Mouse (Mus musculus): ENCODE results near the gene Rrn3. TPM values are rescaled to one million over a fixed set of nuclear protein-coding genes. Genes with fewer than 3 reads are reported as not detected.
A peak's percentile ranks its signal among the peaks of the same experiment; 100 is the strongest.
"Not testable (repeated sequence)": the region's sequence is repeated elsewhere in the genome, so short reads cannot be mapped to it uniquely, and the experiment has no call there.

Gene Rrn3
- polyA plus RNA-seq, 1 experiment from 2014 or later = 107 TPM

GRCm38 (mm10) chr16:13749306-13749705 lies 31.2 kb upstream of the Rrn3 start:
- H3K27ac ChIP-seq (ENCODE audit: low read depth, low read length) = no peak overlapping the region
- H3K36me3 ChIP-seq (ENCODE audit: control insufficient read depth, insufficient read depth, low read length) = no peaks in the 10 kb centered on the region
- DNase-seq (ENCODE audit: low spot score) (no peak), ATAC-seq (replicated peaks; ENCODE audit: low FRiP score) (no peak)
- no peaks in the 10 kb centered on the region for H3K4me1 ChIP-seq (replicated peaks; ENCODE audit: control insufficient read depth, insufficient read depth, low read length)
- no peak overlapping the region for H3K4me3 ChIP-seq (ENCODE audit: low read depth, low read length)
- no peaks in the 10 kb centered on the region for H3K27me3 ChIP-seq (ENCODE audit: control insufficient read depth, insufficient read depth, low read length)
- H3K9me3 ChIP-seq (ENCODE audit: control insufficient read depth, low read length) = no peaks in the 10 kb centered on the region
- no peak overlapping the region for H3K4me2 ChIP-seq (ENCODE audit: low read depth, low read length, severe bottlenecking)
- no peak overlapping the region for H3K9ac ChIP-seq (ENCODE audit: low read length)
- WGBS = 43% methylated on average over 5 of the region's 5 CpGs

GRCm38 (mm10) chr16:13749981-13750380 lies 30.5 kb upstream of the Rrn3 start:
- H3K36me3 ChIP-seq (ENCODE audit: control insufficient read depth, insufficient read depth, low read length) = no peaks in the 10 kb centered on the region
- ATAC-seq (replicated peaks; ENCODE audit: low FRiP score) (no peak), DNase-seq (ENCODE audit: low spot score) (no peak)
- H3K4me1 ChIP-seq (replicated peaks; ENCODE audit: control insufficient read depth, insufficient read depth, low read length) = no peaks in the 10 kb centered on the region
- WGBS = 55% methylated on average over 3 of the region's 3 CpGs
- H3K4me2 ChIP-seq (ENCODE audit: low read depth, low read length, severe bottlenecking) = no peak overlapping the region
- H3K27me3 ChIP-seq (ENCODE audit: control insufficient read depth, insufficient read depth, low read length) = no peaks in the 10 kb centered on the region
- H3K9ac ChIP-seq (ENCODE audit: low read length) = no peak overlapping the region
- H3K4me3 ChIP-seq (ENCODE audit: low read depth, low read length) = no peak overlapping the region
- H3K9me3 ChIP-seq (ENCODE audit: control insufficient read depth, low read length) = no peaks in the 10 kb centered on the region
- no peak overlapping the region for H3K27ac ChIP-seq (ENCODE audit: low read depth, low read length)

- H3K4me2 ChIP-seq (ENCODE audit: low read depth, low read length, severe bottlenecking) = no peak overlapping the region
- H3K9ac ChIP-seq (ENCODE audit: low read length) = no peak overlapping the region
- H3K27me3 ChIP-seq (ENCODE audit: control insufficient read depth, insufficient read depth, low read length) = no peaks in the 10 kb centered on the region
- 93% methylated on average over 13 of the region's 13 CpGs for WGBS
- no peaks in the 10 kb centered on the region for H3K4me1 ChIP-seq (replicated peaks; ENCODE audit: control insufficient read depth, insufficient read depth, low read length)
- H3K9me3 ChIP-seq (ENCODE audit: control insufficient read depth, low read length) = no peaks in the 10 kb centered on the region
- no peaks in the 10 kb centered on the region for H3K36me3 ChIP-seq (ENCODE audit: control insufficient read depth, insufficient read depth, low read length)
- ATAC-seq (replicated peaks; ENCODE audit: low FRiP score) = no peak
- H3K27ac ChIP-seq (ENCODE audit: low read depth, low read length) = no peak overlapping the region
- H3K4me3 ChIP-seq (ENCODE audit: low read depth, low read length) = no peak overlapping the region
- DNase-seq (ENCODE audit: low spot score) = no peak
Measured at GRCm38 (mm10) chr16:13750626-13751025, 29.9 kb upstream of the Rrn3 start.

- no peaks in the 10 kb centered on the region for H3K36me3 ChIP-seq (ENCODE audit: control insufficient read depth, insufficient read depth, low read length)
- ATAC-seq (replicated peaks; ENCODE audit: low FRiP score) = peak; percentile 42; the same call in 1 of the 2 replicates
- H3K27ac ChIP-seq (ENCODE audit: low read depth, low read length) = no peak overlapping the region
- H3K4me1 ChIP-seq (replicated peaks; ENCODE audit: control insufficient read depth, insufficient read depth, low read length) = no peaks in the 10 kb centered on the region
- H3K9ac ChIP-seq (ENCODE audit: low read length) = no peak overlapping the region
- DNase-seq (ENCODE audit: low spot score) = no peak
- peak overlapping the region; percentile 86 for H3K4me2 ChIP-seq (ENCODE audit: low read depth, low read length, severe bottlenecking)
- no peaks in the 10 kb centered on the region for H3K27me3 ChIP-seq (ENCODE audit: control insufficient read depth, insufficient read depth, low read length)
- WGBS = 76% methylated on average over 8 of the region's 8 CpGs
- no peaks in the 10 kb centered on the region for H3K9me3 ChIP-seq (ENCODE audit: control insufficient read depth, low read length)
- peak overlapping the region; percentile 57; the same call in 1 of the 2 replicates for H3K4me3 ChIP-seq (ENCODE audit: low read depth, low read length)
Measured at GRCm38 (mm10) chr16:13753986-13754385, 26.5 kb upstream of the Rrn3 start.

GRCm38 (mm10) chr16:13754400-13755190 lies 25.9 kb upstream of the Rrn3 start:
- H3K27ac ChIP-seq (ENCODE audit: low read depth, low read length) = no peak overlapping the region
- H3K4me1 ChIP-seq (replicated peaks; ENCODE audit: control insufficient read depth, insufficient read depth, low read length) = no peaks in the 10 kb centered on the region
- no peaks in the 10 kb centered on the region for H3K9me3 ChIP-seq (ENCODE audit: control insufficient read depth, low read length)
- peak overlapping the region; percentile 86 for H3K4me2 ChIP-seq (ENCODE audit: low read depth, low read length, severe bottlenecking)
- peak; percentile 98 for ATAC-seq (replicated peaks; ENCODE audit: low FRiP score)
- no peaks in the 10 kb centered on the region for H3K36me3 ChIP-seq (ENCODE audit: control insufficient read depth, insufficient read depth, low read length)
- peak overlapping the region; percentile 57 for H3K4me3 ChIP-seq (ENCODE audit: low read depth, low read length)
- H3K9ac ChIP-seq (ENCODE audit: low read length) = peak overlapping the region; percentile 75
- peak; percentile 98 for DNase-seq (ENCODE audit: low spot score)
- 1% methylated on average over 65 of the region's 65 CpGs for WGBS
- no peaks in the 10 kb centered on the region for H3K27me3 ChIP-seq (ENCODE audit: control insufficient read depth, insufficient read depth, low read length)

- no peak overlapping the region for H3K4me3 ChIP-seq (ENCODE audit: low read depth, low read length)
- DNase-seq (ENCODE audit: low spot score) (no peak), ATAC-seq (replicated peaks; ENCODE audit: low FRiP score) (no peak)
- no peaks in the 10 kb centered on the region for H3K27me3 ChIP-seq (ENCODE audit: control insufficient read depth, insufficient read depth, low read length)
- no peak overlapping the region for H3K4me2 ChIP-seq (ENCODE audit: low read depth, low read length, severe bottlenecking)
- H3K27ac ChIP-seq (ENCODE audit: low read depth, low read length) = no peak overlapping the region
- 96% methylated on average over 2 of the region's 2 CpGs for WGBS
- H3K9me3 ChIP-seq (ENCODE audit: control insufficient read depth, low read length) = no peaks in the 10 kb centered on the region
- no peaks in the 10 kb centered on the region for H3K4me1 ChIP-seq (replicated peaks; ENCODE audit: control insufficient read depth, insufficient read depth, low read length)
- no peak overlapping the region for H3K9ac ChIP-seq (ENCODE audit: low read length)
- H3K36me3 ChIP-seq (ENCODE audit: control insufficient read depth, insufficient read depth, low read length) = no peaks in the 10 kb centered on the region
Measured at GRCm38 (mm10) chr16:13757823-13758222, 22.7 kb upstream of the Rrn3 start.

- 91% methylated on average over 1 of the region's 1 CpGs for WGBS
- H3K4me3 ChIP-seq (ENCODE audit: low read depth, low read length) = not testable (repeated sequence)
Measured at GRCm38 (mm10) chr16:13762807-13763206, 17.7 kb upstream of the Rrn3 start.

GRCm38 (mm10) chr16:13764519-13764918 lies 16.0 kb upstream of the Rrn3 start:
- Histone ChIP-seq H3K4me1 (replicated peaks; ENCODE audit: control insufficient read depth, insufficient read depth, low read length) (no peaks in the 10 kb centered on the region), H3K27me3 (ENCODE audit: control insufficient read depth, insufficient read depth, low read length) (no peaks in the 10 kb centered on the region), H3K9me3 (ENCODE audit: control insufficient read depth, low read length) (no peaks in the 10 kb centered on the region), H3K9ac (ENCODE audit: low read length) (no peak overlapping the region), H3K4me3 (ENCODE audit: low read depth, low read length) (no peak overlapping the region), H3K27ac (ENCODE audit: low read depth, low read length) (no peak overlapping the region), H3K36me3 (ENCODE audit: control insufficient read depth, insufficient read depth, low read length) (no peaks in the 10 kb centered on the region), H3K4me2 (ENCODE audit: low read depth, low read length, severe bottlenecking) (no peak overlapping the region)
- ATAC-seq (replicated peaks; ENCODE audit: low FRiP score) = no peak
- DNase-seq (ENCODE audit: low spot score) = no peak
- 84% methylated on average over 3 of the region's 3 CpGs for WGBS

More at GRCm38 (mm10) chr16:13762807-13763206, 17.7 kb upstream of the Rrn3 start:
- H3K27ac ChIP-seq (ENCODE audit: low read depth, low read length); H3K27me3 ChIP-seq (ENCODE audit: control insufficient read depth, insufficient read depth, low read length); H3K4me2 ChIP-seq (ENCODE audit: low read depth, low read length, severe bottlenecking); H3K36me3 ChIP-seq (ENCODE audit: control insufficient read depth, insufficient read depth, low read length); H3K4me1 ChIP-seq (replicated peaks; ENCODE audit: control insufficient read depth, insufficient read depth, low read length); H3K9me3 ChIP-seq (ENCODE audit: control insufficient read depth, low read length); DNase-seq (ENCODE audit: low spot score); ATAC-seq (replicated peaks; ENCODE audit: low FRiP score); H3K9ac ChIP-seq (ENCODE audit: low read length): not testable (repeated sequence)

GRCm38 (mm10) chr16:13766367-13766766 lies 14.1 kb upstream of the Rrn3 start:
- no peaks in the 10 kb centered on the region for H3K4me1 ChIP-seq (replicated peaks; ENCODE audit: control insufficient read depth, insufficient read depth, low read length)
- no peaks in the 10 kb centered on the region for H3K36me3 ChIP-seq (ENCODE audit: control insufficient read depth, insufficient read depth, low read length)
- no peak overlapping the region for H3K4me3 ChIP-seq (ENCODE audit: low read depth, low read length)
- H3K27me3 ChIP-seq (ENCODE audit: control insufficient read depth, insufficient read depth, low read length) = no peaks in the 10 kb centered on the region
- no peak overlapping the region for H3K4me2 ChIP-seq (ENCODE audit: low read depth, low read length, severe bottlenecking)
- H3K9me3 ChIP-seq (ENCODE audit: control insufficient read depth, low read length) = no peaks in the 10 kb centered on the region
- ATAC-seq (replicated peaks; ENCODE audit: low FRiP score) (no peak), DNase-seq (ENCODE audit: low spot score) (no peak)
- H3K27ac ChIP-seq (ENCODE audit: low read depth, low read length) = no peak overlapping the region
- no peak overlapping the region for H3K9ac ChIP-seq (ENCODE audit: low read length)

All from forebrain, embryonic 11.5 days (tissue).